Mouse (Mus musculus): ENCODE results near the gene Vasp.

DNA sequence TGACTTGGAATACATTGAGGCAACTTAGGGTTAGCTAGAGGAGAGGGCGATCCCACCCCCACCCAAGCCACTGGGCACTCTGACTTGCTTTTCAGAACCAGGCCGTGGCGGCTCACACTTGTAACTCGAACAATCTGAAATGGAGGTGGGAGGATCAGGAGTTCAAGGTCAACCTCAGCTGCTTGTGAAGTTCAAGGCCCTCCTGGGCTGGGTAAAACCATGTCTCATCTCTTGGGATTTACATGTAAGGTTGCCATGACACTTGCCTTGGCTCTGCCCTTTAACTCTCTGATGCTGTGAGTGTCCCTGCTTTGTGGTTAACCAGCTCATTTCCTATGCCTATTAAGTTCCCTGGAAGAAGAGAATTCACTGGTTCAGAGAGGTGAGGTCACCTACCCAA lies 62.1 kb downstream of the Vasp start:
- TF ChIP-seq POLR2A (IDR thresholded peaks at IDR 0.05; ENCODE audit: control insufficient read depth, extremely low read depth, insufficient read depth, low read length, poor library complexity): no peak
- no peak for TF ChIP-seq CTCF (IDR thresholded peaks at IDR 0.05; ENCODE audit: borderline replicate concordance, control insufficient read depth, extremely low read depth, insufficient read depth, low read length, poor library complexity)

All from thymus, adult 2 months (tissue).